Mouse (Mus musculus): ENCODE results near the gene Ssbp2. TPM values are rescaled to one million over a fixed set of nuclear protein-coding genes. Genes with fewer than 3 reads are reported as not detected.

The Ssbp2 gene
- polyA plus RNA-seq, 1 experiment from 2014 or later = 44.2 TPM

- Histone ChIP-seq H3K9me3 (replicated peaks) (no peaks in the 10 kb centered on the region), H3K27ac (replicated peaks) (no peak overlapping the region), H3K4me1 (replicated peaks) (no peaks in the 10 kb centered on the region), H3K4me2 (no peak overlapping the region), H3K36me3 (replicated peaks) (peaks cover 6% of the 10 kb centered on the region; the same call in 1 of the 2 replicates), H3K9ac (no peak overlapping the region), H3K27me3 (no peaks in the 10 kb centered on the region), H3K4me3 (replicated peaks) (no peak overlapping the region)
- 75% methylated on average over 3 of the region's 3 CpGs for WGBS (ENCODE audit: insufficient replicate concordance)
- no peak for ATAC-seq (ENCODE audit: insufficient read depth)
These were observed 69.7 kb downstream of the Ssbp2 start for GRCm38 (mm10) chr13:91529821-91530220.

DNA sequence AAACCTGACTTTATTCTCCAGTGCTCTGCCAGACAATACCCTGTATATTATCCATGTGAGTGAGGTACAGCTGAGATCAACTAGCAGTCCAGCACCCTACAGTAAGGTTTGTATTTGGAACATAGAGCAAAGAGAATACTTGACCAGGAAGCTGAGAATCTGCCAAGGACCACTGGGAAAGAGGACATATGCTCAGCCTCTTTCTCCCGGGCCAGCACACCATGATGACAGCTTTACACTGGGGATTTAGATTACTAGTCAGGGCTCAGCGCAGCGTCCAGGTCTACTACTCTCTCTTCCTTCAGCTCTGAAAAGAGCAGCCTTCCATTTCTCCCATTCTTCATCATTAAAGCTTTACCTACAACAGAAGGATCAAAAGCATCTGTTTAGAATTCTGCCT is 76.6 kb downstream of the Ssbp2 start:
- peaks cover 40% of the 10 kb centered on the region for H3K4me1 ChIP-seq (replicated peaks)
- WGBS (ENCODE audit: insufficient replicate concordance) = 81% methylated on average over 3 of the region's 3 CpGs
- H3K27ac ChIP-seq (replicated peaks) = no peak overlapping the region
- no peak overlapping the region for H3K9ac ChIP-seq
- no peaks in the 10 kb centered on the region for H3K27me3 ChIP-seq
- no peak overlapping the region for H3K4me3 ChIP-seq (replicated peaks)
- H3K36me3 ChIP-seq (replicated peaks) = peaks cover 6% of the 10 kb centered on the region; the same call in 1 of the 2 replicates
- no peak overlapping the region for H3K4me2 ChIP-seq
- no peaks in the 10 kb centered on the region for H3K9me3 ChIP-seq (replicated peaks)
- ATAC-seq (ENCODE audit: insufficient read depth) = no peak

DNA sequence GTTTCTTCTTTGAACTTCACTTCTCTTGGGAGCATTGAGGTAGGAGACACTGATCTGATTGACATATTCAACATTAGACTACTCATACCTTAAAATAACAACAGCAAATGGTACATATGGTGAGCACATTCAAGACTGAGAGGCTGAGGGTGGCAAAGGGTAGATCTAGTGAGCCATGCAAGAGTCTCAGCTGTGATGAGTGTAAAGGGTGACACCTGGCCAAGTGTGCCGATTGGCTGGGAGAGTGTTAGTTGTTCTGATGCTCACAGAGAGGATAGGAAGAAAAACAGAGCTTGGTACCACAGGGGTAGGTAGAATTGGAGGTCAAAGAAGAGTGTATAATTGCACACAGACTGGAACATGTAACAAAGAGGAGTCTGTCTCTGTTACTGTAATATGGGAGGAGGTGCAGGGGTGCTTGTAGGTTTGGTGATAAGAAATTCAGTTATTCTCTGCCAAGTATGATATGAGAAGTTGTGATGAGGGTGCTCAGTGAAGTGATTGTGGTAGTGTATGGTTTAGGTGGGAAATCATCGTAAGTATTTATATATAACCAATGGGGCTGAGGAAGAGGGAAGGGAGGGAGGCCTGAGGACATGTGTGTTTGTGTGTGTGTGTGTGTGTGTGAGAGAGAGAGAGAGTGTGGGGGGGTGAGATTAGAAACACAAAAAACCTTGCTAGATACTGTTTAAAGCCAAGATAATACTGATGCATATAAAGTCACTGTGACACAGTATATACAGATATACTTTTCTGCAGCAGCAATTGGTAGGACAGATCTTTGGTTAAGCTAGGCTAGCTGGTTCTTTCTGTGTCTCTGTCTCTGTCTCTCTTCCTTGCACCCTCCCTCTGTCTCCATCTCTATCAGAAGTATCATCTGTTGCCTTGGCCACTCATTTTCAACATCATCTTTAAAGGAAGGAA is 80.3 kb downstream of the Ssbp2 start:
- Histone ChIP-seq H3K9me3 (replicated peaks) (no peaks in the 10 kb centered on the region), H3K9ac (no peak overlapping the region), H3K4me2 (peak overlapping the region; percentile 6; the same call in 1 of the 2 replicates), H3K36me3 (replicated peaks) (no peaks in the 10 kb centered on the region), H3K4me3 (replicated peaks) (no peak overlapping the region), H3K27me3 (no peaks in the 10 kb centered on the region), H3K4me1 (replicated peaks) (peaks cover 46% of the 10 kb centered on the region), H3K27ac (replicated peaks) (peak overlapping the region; percentile 46)
- WGBS (ENCODE audit: insufficient replicate concordance) = 28% methylated on average over 2 of the region's 2 CpGs
- ATAC-seq (ENCODE audit: insufficient read depth) = peak; percentile 80

DNA sequence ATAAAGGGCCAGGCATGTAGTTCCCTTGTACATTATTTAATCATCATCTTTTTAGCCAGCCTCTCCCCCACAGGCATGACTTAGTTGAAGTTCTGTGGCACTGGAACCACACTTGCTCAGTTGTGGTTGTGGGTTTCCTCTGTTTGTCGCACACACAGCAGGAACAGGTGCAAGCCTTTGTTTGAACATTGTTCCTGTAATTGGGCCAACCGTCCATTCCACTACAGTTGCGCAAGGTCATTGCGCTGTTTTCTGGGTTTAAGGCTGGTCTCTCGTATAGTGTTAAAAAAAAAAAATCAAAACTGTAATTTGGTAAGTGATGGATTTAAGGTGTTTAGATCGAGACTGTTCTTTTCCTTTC is 81.0 kb downstream of the Ssbp2 start:
- Histone ChIP-seq H3K4me2 (no peak overlapping the region; the same call in 1 of the 2 replicates), H3K4me3 (replicated peaks) (no peak overlapping the region), H3K27ac (replicated peaks) (peak overlapping the region; percentile 38; the same call in 1 of the 2 replicates), H3K27me3 (no peaks in the 10 kb centered on the region), H3K4me1 (replicated peaks) (peaks cover 46% of the 10 kb centered on the region), H3K36me3 (replicated peaks) (no peaks in the 10 kb centered on the region), H3K9ac (no peak overlapping the region), H3K9me3 (replicated peaks) (no peaks in the 10 kb centered on the region)
- no peak; the same call in 1 of the 2 replicates for ATAC-seq (ENCODE audit: insufficient read depth)
- 28% methylated on average over 6 of the region's 6 CpGs for WGBS (ENCODE audit: insufficient replicate concordance)

GRCm38 (mm10) chr13:91543555-91543954 is 83.5 kb downstream of the Ssbp2 start:
- WGBS (ENCODE audit: insufficient replicate concordance) = 69% methylated on average over 5 of the region's 5 CpGs

GRCm38 (mm10) chr13:91564047-91564446 is 104.0 kb downstream of the Ssbp2 start:
- H3K27me3 ChIP-seq = no peaks in the 10 kb centered on the region

More at GRCm38 (mm10) chr13:91543555-91543954, 83.5 kb downstream of the Ssbp2 start:
- Histone ChIP-seq H3K4me1 (replicated peaks) (peaks cover 34% of the 10 kb centered on the region), H3K27ac (replicated peaks) (no peak overlapping the region), H3K9ac (no peak overlapping the region), H3K4me2 (no peak overlapping the region), H3K9me3 (replicated peaks) (no peaks in the 10 kb centered on the region), H3K36me3 (replicated peaks) (no peaks in the 10 kb centered on the region), H3K4me3 (replicated peaks) (no peak overlapping the region), H3K27me3 (no peaks in the 10 kb centered on the region)
- ATAC-seq (ENCODE audit: insufficient read depth) = no peak

GRCm38 (mm10) chr13:91564755-91565154 is 104.7 kb downstream of the Ssbp2 start:
- H3K9ac ChIP-seq = no peak overlapping the region
- H3K9me3 ChIP-seq (replicated peaks) = no peaks in the 10 kb centered on the region
- no peak overlapping the region for H3K4me3 ChIP-seq (replicated peaks)

More at GRCm38 (mm10) chr13:91564047-91564446, 104.0 kb downstream of the Ssbp2 start:
- H3K9me3 ChIP-seq (replicated peaks) = no peaks in the 10 kb centered on the region
- no peak overlapping the region for H3K9ac ChIP-seq
- no peak overlapping the region for H3K4me2 ChIP-seq
- no peaks in the 10 kb centered on the region for H3K4me1 ChIP-seq (replicated peaks)
- H3K36me3 ChIP-seq (replicated peaks) = no peaks in the 10 kb centered on the region
- H3K27ac ChIP-seq (replicated peaks) = no peak overlapping the region
- 66% methylated on average over 6 of the region's 6 CpGs for WGBS (ENCODE audit: insufficient replicate concordance)
- ATAC-seq (ENCODE audit: insufficient read depth) = no peak
- H3K4me3 ChIP-seq (replicated peaks) = no peak overlapping the region

GRCm38 (mm10) chr13:91581504-91581903 is 121.4 kb downstream of the Ssbp2 start:
- Histone ChIP-seq H3K9ac (no peak overlapping the region), H3K4me2 (no peak overlapping the region), H3K4me1 (replicated peaks) (no peaks in the 10 kb centered on the region; the same call in 1 of the 2 replicates), H3K27me3 (no peaks in the 10 kb centered on the region), H3K9me3 (replicated peaks) (no peaks in the 10 kb centered on the region), H3K36me3 (replicated peaks) (no peaks in the 10 kb centered on the region), H3K4me3 (replicated peaks) (no peak overlapping the region), H3K27ac (replicated peaks) (no peak overlapping the region)
- ATAC-seq (ENCODE audit: insufficient read depth) = no peak

More at GRCm38 (mm10) chr13:91564755-91565154, 104.7 kb downstream of the Ssbp2 start:
- H3K4me1 ChIP-seq (replicated peaks) = no peaks in the 10 kb centered on the region
- H3K36me3 ChIP-seq (replicated peaks) = no peaks in the 10 kb centered on the region
- H3K27me3 ChIP-seq = no peaks in the 10 kb centered on the region
- no peak for ATAC-seq (ENCODE audit: insufficient read depth)
- H3K4me2 ChIP-seq = no peak overlapping the region
- 77% methylated on average over 6 of the region's 6 CpGs for WGBS (ENCODE audit: insufficient replicate concordance)
- no peak overlapping the region for H3K27ac ChIP-seq (replicated peaks)

DNA sequence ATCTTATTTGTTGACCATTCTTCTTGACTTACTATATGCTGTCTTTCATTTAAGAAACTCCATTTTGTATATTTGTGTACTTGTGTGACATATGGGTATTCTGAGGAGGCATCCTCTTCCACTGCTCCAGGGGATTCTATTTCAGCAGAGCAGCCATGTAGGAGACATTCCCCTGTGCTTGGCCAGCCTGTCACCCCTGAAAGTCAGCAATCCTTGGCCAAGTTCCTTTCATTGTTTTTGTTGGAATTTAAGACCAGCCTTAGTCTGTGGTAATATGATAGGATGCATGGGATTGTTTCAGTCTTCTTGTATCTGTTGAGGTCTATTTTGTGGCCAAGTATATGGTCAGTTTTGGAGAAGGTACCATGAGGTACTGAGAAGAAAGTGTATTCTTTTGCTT is 122.1 kb downstream of the Ssbp2 start:
- H3K4me3 ChIP-seq (replicated peaks) = no peak overlapping the region
- no peak overlapping the region for H3K27ac ChIP-seq (replicated peaks)
- H3K9me3 ChIP-seq (replicated peaks) = no peaks in the 10 kb centered on the region
- no peak for ATAC-seq (ENCODE audit: insufficient read depth)
- no peak overlapping the region for H3K4me2 ChIP-seq
- H3K4me1 ChIP-seq (replicated peaks) = no peaks in the 10 kb centered on the region; the same call in 1 of the 2 replicates
- no peaks in the 10 kb centered on the region for H3K36me3 ChIP-seq (replicated peaks)
- H3K9ac ChIP-seq = no peak overlapping the region
- no peaks in the 10 kb centered on the region for H3K27me3 ChIP-seq

- no peak overlapping the region for H3K4me3 ChIP-seq (replicated peaks)
- H3K9ac ChIP-seq = no peak overlapping the region
- no peaks in the 10 kb centered on the region for H3K27me3 ChIP-seq
- no peaks in the 10 kb centered on the region for H3K4me1 ChIP-seq (replicated peaks)
- no peak overlapping the region for H3K27ac ChIP-seq (replicated peaks)
- WGBS (ENCODE audit: insufficient replicate concordance) = 66% methylated on average over 5 of the region's 5 CpGs
- ATAC-seq (ENCODE audit: insufficient read depth) = no peak
- H3K4me2 ChIP-seq = no peak overlapping the region
- H3K9me3 ChIP-seq (replicated peaks) = no peaks in the 10 kb centered on the region
- no peaks in the 10 kb centered on the region for H3K36me3 ChIP-seq (replicated peaks)
These were observed 126.3 kb downstream of the Ssbp2 start for GRCm38 (mm10) chr13:91586368-91586767.

GRCm38 (mm10) chr13:91588475-91588874 is 128.4 kb downstream of the Ssbp2 start:
- H3K36me3 ChIP-seq (replicated peaks) = no peaks in the 10 kb centered on the region
- H3K4me3 ChIP-seq (replicated peaks) = no peak overlapping the region
- H3K9me3 ChIP-seq (replicated peaks) = no peaks in the 10 kb centered on the region
- no peak for ATAC-seq (ENCODE audit: insufficient read depth)
- H3K4me1 ChIP-seq (replicated peaks) = no peaks in the 10 kb centered on the region
- H3K27me3 ChIP-seq = no peaks in the 10 kb centered on the region
- no peak overlapping the region for H3K9ac ChIP-seq
- 55% methylated on average over 2 of the region's 2 CpGs for WGBS (ENCODE audit: insufficient replicate concordance)
- no peak overlapping the region for H3K27ac ChIP-seq (replicated peaks)
- H3K4me2 ChIP-seq = no peak overlapping the region

All from liver, embryonic 15.5 days (tissue).